Mouse (Mus musculus) liver, embryonic 14.5 days (tissue): ENCODE data around the gene Pdzk1ip1. TPM values are rescaled to one million over a fixed set of nuclear protein-coding genes. Genes with fewer than 3 reads are reported as not detected.

Experiments
- ATAC-seq: fragments of 200-750 bp; cut with Nextera tagmentation; 2 replicates; pipeline ENCODE4 v1.8.0; 2017; ENCODE audit warnings: moderate number of reproducible peaks, mild to moderate bottlenecking, moderate library complexity; ENCODE audit not compliant: insufficient read depth
- DNase-seq, 3 experiments: peaks; one replicate each; pipeline ENCODE4 v3.0.0-alpha.2; 2012 to 2013; ENCODE audit warnings: low read depth in 3 of 3, low spot score in 3 of 3
- H3K27ac ChIP-seq: fragments of 300-500 bp; sonication (generic); 2 replicates; pipeline ENCODE4 v1.5.1; 2014; ENCODE audit warnings: moderate library complexity, mild to moderate bottlenecking, control low read depth, inconsistent platforms
- H3K27me3 ChIP-seq: fragments of 300-500 bp; sonication (generic); 2 replicates; pipeline ENCODE4 v1.6.1; 2014; ENCODE audit warnings: mild to moderate bottlenecking, low read length, moderate library complexity; ENCODE audit not compliant: control insufficient read depth, insufficient read depth
- H3K36me3 ChIP-seq: fragments of 300-500 bp; sonication (generic); replicated peaks from 2 replicates; pipeline ENCODE4 v1.6.1; 2014; ENCODE audit warnings: low read depth; ENCODE audit not compliant: control insufficient read depth, insufficient read depth
- H3K4me1 ChIP-seq, 2 experiments: fragments of 200-500 bp in 1 of 2; fragments of 300-500 bp in 1 of 2; sonication (generic) in 1 of 2; replicated peaks; 2 replicates each; pipeline ENCODE4 v1.6.1; 2012 to 2014; ENCODE audit warnings: antibody characterized with exemption in 1 of 2, inconsistent platforms in 1 of 2, low read length in 1 of 2; ENCODE audit not compliant: control insufficient read depth in 2 of 2, insufficient read depth in 2 of 2
- H3K4me2 ChIP-seq: fragments of 300-500 bp; sonication (generic); 2 replicates; pipeline ENCODE4 v1.6.1; 2014; ENCODE audit warnings: low read depth, mild to moderate bottlenecking, control low read depth, moderate library complexity
- H3K4me3 ChIP-seq, 2 experiments: fragments of 200-500 bp in 1 of 2; fragments of 300-500 bp in 1 of 2; sonication (generic) in 1 of 2; 2 replicates each; pipeline ENCODE4 v1.5.1; 2012 to 2014; ENCODE audit warnings: low read depth in 2 of 2, low read length in 2 of 2, mild to moderate bottlenecking in 2 of 2, control low read depth in 1 of 2, inconsistent platforms in 1 of 2, moderate library complexity in 1 of 2; ENCODE audit not compliant: insufficient read depth in 1 of 2
- H3K9ac ChIP-seq: fragments of 300-500 bp; sonication (generic); replicated peaks from 2 replicates; pipeline ENCODE4 v1.6.1; 2014; ENCODE audit warnings: mild to moderate bottlenecking, control low read depth, moderate library complexity
- H3K9me3 ChIP-seq: fragments of 300-500 bp; sonication (generic); 2 replicates; pipeline ENCODE4 v1.6.1; 2016; ENCODE audit warnings: low read length, mixed read lengths; ENCODE audit not compliant: control insufficient read depth
- CTCF ChIP-seq: IDR thresholded peaks from 2 replicates; pipeline ENCODE4 v1.5.1; 2016; ENCODE audit warnings: antibody characterized with exemption, low read depth, control low read depth
- EP300 ChIP-seq: IDR thresholded peaks from 2 replicates; pipeline ENCODE4 v1.6.1; 2016; ENCODE audit warnings: antibody characterized with exemption, low read depth
- WGBS: fragments of 180-500 bp; shearing (Covaris S2); extraction: QIAGEN DNeasy Blood & Tissue Kit; methylation state at CpG from one replicate; pipeline ENCODE4 v1.1.7; 2014; ENCODE audit not compliant: insufficient replicate concordance; 5-methylcytosine and 5-hydroxymethylcytosine counted together
- polyA plus RNA-seq, 2 experiments: library from polyadenylated mRNA; depleted of rRNA in 1 of 2; stranded (reverse) in 1 of 2; unstranded in 1 of 2; fragments of >200 nt; fragmentation: Nextera tagmentation in 1 of 2; extraction: Ambion mirVana in 1 of 2; gene quantifications; 2 replicates each; pipeline versions ENCODE4 v1.2.1 to v1.2.3; 2012 to 2014

The Pdzk1ip1 gene
- 20.5 and 24.5 TPM in 2 replicates for polyA plus RNA-seq (2012; rRNA removed)
- 24.4 and 30.5 TPM in 2 replicates for polyA plus RNA-seq (2014; fragmentation: Nextera tagmentation; extraction: Ambion mirVana)

- Histone ChIP-seq H3K27ac (peak within 1 kb of the TSS; percentile 60), H3K9me3 (no peaks in the 10 kb centered on the region), H3K9ac (peak within 1 kb of the TSS; percentile 19), H3K4me2 (peak within 1 kb of the TSS; percentile 23), H3K36me3 (no peaks in the 10 kb centered on the region), H3K4me1 (peaks cover 34 to 65% of the 10 kb centered on the region in 2 experiments), H3K27me3 (no peaks in the 10 kb centered on the region), H3K4me3 (peak within 1 kb of the TSS; percentile 19 to 48)
- no peak for TF ChIP-seq EP300
- no peak for TF ChIP-seq CTCF
- 38% methylated on average over 11 of the region's 11 CpGs for WGBS
- ATAC-seq (peak; percentile 69), DNase-seq (no peak)
Measured at GRCm38 (mm10) chr4:115088611-115089338, at the start of gene Pdzk1ip1. Pdzk1ip1 (plus strand) TSS chr4:115088708.

- H3K27me3 ChIP-seq, result no peaks in the 10 kb centered on the region
- H3K27ac ChIP-seq, result 0 out of 2 replicates have a peak overlapping the region, but pooled peaks have one; percentile 8
- H3K4me3 ChIP-seq, result no peak overlapping the region
- no peaks in the 10 kb centered on the region for H3K9me3 ChIP-seq
- H3K36me3 ChIP-seq, result peaks cover 30% of the 10 kb centered on the region
- H3K4me1 ChIP-seq, result peaks cover 28 to 29% of the 10 kb centered on the region in 2 experiments
- no peak overlapping the region for H3K4me2 ChIP-seq
- DNase-seq, result no peak
- WGBS, result 65% methylated on average over 3 of the region's 3 CpGs
- no peak overlapping the region for H3K9ac ChIP-seq
- no peak for TF ChIP-seq EP300
- no peak for TF ChIP-seq CTCF
- no peak for ATAC-seq
Measured at GRCm38 (mm10) chr4:115045621-115046020, 42.9 kb upstream of the Pdzk1ip1 start.

- Histone ChIP-seq H3K9ac (peak overlapping the region; percentile 55), H3K4me3 (peak overlapping the region; percentile 41 to 50), H3K27ac (peak overlapping the region; percentile 87), H3K4me2 (peak overlapping the region; percentile 80), H3K4me1 (peaks cover 43 to 44% of the 10 kb centered on the region in 2 experiments), H3K36me3 (peaks cover 9% of the 10 kb centered on the region), H3K27me3 (no peaks in the 10 kb centered on the region), H3K9me3 (no peaks in the 10 kb centered on the region)
- WGBS, result 2% methylated on average over 5 of the region's 5 CpGs
- no peak for TF ChIP-seq EP300
- TF ChIP-seq CTCF, result peak; percentile 97
- ATAC-seq (peak; percentile 79), DNase-seq (peak; percentile 83 to 87 (median 84))
Measured at GRCm38 (mm10) chr4:115047750-115048149, 40.8 kb upstream of the Pdzk1ip1 start.

GRCm38 (mm10) chr4:115048190-115048589 lies 40.3 kb upstream of the Pdzk1ip1 start:
- DNase-seq (peak; percentile 70 to 75 (median 71)), ATAC-seq (peak; percentile 88)
- Histone ChIP-seq H3K4me3 (peak overlapping the region; percentile 41 to 50), H3K9me3 (no peaks in the 10 kb centered on the region), H3K36me3 (peaks cover 7% of the 10 kb centered on the region), H3K27ac (peak overlapping the region; percentile 87), H3K4me2 (peak overlapping the region; percentile 80), H3K9ac (peak overlapping the region; percentile 55), H3K27me3 (no peaks in the 10 kb centered on the region), H3K4me1 (peaks cover 48% of the 10 kb centered on the region in 2 experiments)
- 5% methylated on average over 8 of the region's 8 CpGs for WGBS
- TF ChIP-seq CTCF (no peak), EP300 (peak; percentile 86)

GRCm38 (mm10) chr4:115051245-115051644 lies 37.3 kb upstream of the Pdzk1ip1 start:
- no peak for DNase-seq
- H3K36me3 ChIP-seq, result no peaks in the 10 kb centered on the region
- no peak for ATAC-seq
- peaks cover 71 to 73% of the 10 kb centered on the region in 2 experiments for H3K4me1 ChIP-seq
- no peak overlapping the region for H3K4me3 ChIP-seq
- TF ChIP-seq CTCF (no peak), EP300 (no peak)
- H3K4me2 ChIP-seq, result no peak overlapping the region
- H3K27ac ChIP-seq, result peak overlapping the region; percentile 87; the same call in 1 of the 2 replicates
- H3K27me3 ChIP-seq, result no peaks in the 10 kb centered on the region; the same call in 1 of the 2 replicates
- no peaks in the 10 kb centered on the region for H3K9me3 ChIP-seq
- no peak overlapping the region for H3K9ac ChIP-seq
- 89% methylated on average over 5 of the region's 5 CpGs for WGBS
